Mouse (Mus musculus): ENCODE results near the gene Msi1. TPM values are rescaled to one million over a fixed set of nuclear protein-coding genes. Genes with fewer than 3 reads are reported as not detected.

The Msi1 gene
- polyA plus RNA-seq, 1 experiment = not detected

DNA sequence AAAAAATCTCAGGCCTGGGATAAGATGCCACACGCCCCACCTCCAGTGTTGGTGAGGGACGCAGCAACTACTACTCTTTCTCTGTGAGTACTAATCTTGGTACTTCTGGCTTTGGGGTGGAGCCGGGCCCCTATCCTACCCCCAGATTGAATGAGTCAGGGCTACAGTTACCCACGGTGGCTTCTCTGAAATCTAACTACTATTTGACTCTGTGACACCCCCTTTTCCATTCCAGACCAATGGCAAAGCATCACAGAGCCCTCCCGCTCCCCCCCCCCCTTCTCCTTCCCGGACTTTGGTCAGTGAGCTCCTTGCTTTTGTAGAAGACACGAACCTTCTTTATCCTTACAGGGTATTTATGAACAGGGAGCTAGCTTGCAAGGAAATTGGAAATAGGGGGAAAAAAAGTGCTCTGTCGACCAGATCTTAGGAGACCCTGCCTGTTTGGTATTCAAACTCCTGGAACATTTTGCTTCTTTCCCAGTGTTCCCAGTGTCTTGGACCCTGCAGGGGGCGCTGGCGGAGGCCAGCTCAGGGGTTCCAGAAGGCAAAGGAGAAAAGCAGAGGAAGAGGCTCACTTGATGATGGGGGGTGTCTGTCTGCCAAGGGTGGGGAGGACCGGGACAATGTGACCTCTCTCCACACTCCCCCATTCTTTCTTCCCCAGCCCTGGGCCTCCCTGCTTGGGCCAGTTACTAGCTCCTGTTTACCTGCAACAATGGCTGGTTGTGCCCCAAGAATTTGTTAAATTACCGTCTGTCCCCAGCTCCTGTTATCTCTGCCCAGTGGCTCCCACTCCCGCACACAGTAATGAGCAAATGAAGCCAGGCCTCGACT is 1.9 kb downstream of the Msi1 start:
- peak overlapping the region; percentile 92 for H3K4me3 ChIP-seq (ENCODE audit: insufficient read depth, low read depth, low read length)
- peak overlapping the region; percentile 5; the same call in 1 of the 2 replicates for H3K27ac ChIP-seq (ENCODE audit: insufficient read depth, low read depth, low read length)
- 13% methylated on average over 14 of the region's 14 CpGs for WGBS
- TF ChIP-seq CTCF (IDR thresholded peaks at IDR 0.05; ENCODE audit: insufficient read depth, low read depth, low read length) (peak; percentile 24; the same call in 1 of the 2 replicates), POLR2A (IDR thresholded peaks at IDR 0.05; ENCODE audit: insufficient read depth, low read depth, low read length) (no peak)
- H3K4me1 ChIP-seq (ENCODE audit: control insufficient read depth, insufficient read depth, low read length) = peaks cover 46% of the 10 kb centered on the region

DNA sequence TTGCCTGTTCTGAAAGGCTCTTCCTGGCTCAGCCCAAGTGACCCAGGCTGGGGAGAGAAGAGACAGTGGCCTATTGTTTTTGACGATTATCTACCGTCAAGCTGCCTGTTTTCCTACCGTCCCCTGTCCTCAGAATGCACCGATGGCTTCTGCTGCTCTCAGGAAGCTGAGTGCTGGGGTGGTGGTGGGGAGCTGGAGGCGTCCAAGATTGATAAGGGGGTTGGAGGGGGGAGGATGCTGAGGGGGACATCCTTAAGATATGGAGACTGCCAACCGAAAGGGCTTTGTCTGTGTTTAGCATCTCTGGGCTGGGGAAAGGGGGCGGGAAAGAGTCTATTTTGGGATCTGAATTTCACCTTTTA is 2.5 kb downstream of the Msi1 start:
- Histone ChIP-seq H3K4me3 (ENCODE audit: insufficient read depth, low read depth, low read length) (peak overlapping the region; percentile 13; the same call in 1 of the 2 replicates), H3K27ac (ENCODE audit: insufficient read depth, low read depth, low read length) (peak overlapping the region; percentile 5; the same call in 1 of the 2 replicates), H3K4me1 (ENCODE audit: control insufficient read depth, insufficient read depth, low read length) (peaks cover 48% of the 10 kb centered on the region)
- TF ChIP-seq POLR2A (IDR thresholded peaks at IDR 0.05; ENCODE audit: insufficient read depth, low read depth, low read length) (no peak), CTCF (IDR thresholded peaks at IDR 0.05; ENCODE audit: insufficient read depth, low read depth, low read length) (no peak)
- 9% methylated on average over 7 of the region's 7 CpGs for WGBS

DNA sequence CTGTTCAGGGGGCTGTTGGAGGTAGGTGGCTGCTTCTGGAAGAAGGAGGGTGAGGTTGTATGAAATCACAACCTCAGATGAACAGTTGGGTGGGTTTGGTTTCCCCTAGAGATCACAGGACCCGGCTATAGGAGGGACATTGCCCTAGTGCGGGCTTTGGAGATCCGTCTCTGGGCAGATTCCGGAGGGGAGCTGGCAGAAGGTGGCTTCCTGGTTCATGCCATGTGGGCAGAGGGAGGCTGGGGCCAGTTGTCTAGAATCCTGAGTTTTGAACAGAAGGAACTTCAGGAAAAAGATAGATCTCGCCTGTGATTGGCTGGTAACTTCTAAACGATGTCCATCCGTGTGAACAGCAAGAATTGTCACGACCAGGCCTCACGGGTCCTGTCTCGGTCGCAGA is 3.0 kb downstream of the Msi1 start:
- Histone ChIP-seq H3K4me1 (ENCODE audit: control insufficient read depth, insufficient read depth, low read length) (peaks cover 50% of the 10 kb centered on the region), H3K27ac (ENCODE audit: insufficient read depth, low read depth, low read length) (no peak overlapping the region; the same call in 1 of the 2 replicates), H3K4me3 (ENCODE audit: insufficient read depth, low read depth, low read length) (no peak overlapping the region)
- 72% methylated on average over 11 of the region's 11 CpGs for WGBS
- TF ChIP-seq POLR2A (IDR thresholded peaks at IDR 0.05; ENCODE audit: insufficient read depth, low read depth, low read length) (no peak), CTCF (IDR thresholded peaks at IDR 0.05; ENCODE audit: insufficient read depth, low read depth, low read length) (no peak)

DNA sequence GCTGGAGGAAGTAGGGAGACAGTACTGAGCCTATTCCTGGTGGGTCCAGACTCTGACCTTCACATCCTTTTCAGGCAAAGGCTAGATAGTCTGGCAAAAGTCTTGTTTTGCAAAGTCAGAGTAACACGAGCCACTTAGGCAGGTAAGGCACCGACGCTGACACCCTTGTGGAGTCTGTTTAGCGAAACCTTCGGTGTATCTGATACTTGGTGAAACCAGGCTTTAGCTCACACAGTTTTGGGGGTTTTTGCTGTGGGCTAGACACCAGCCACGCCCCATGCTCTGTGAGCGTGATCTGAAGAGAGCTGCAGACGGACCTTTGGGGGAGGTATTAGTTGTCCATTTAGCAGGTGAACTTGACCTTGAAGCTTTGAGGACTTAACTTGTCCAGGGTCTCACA is 3.8 kb downstream of the Msi1 start:
- H3K27ac ChIP-seq (ENCODE audit: insufficient read depth, low read depth, low read length) = no peak overlapping the region
- 78% methylated on average over 8 of the region's 8 CpGs for WGBS
- H3K4me3 ChIP-seq (ENCODE audit: insufficient read depth, low read depth, low read length) = no peak overlapping the region
- TF ChIP-seq POLR2A (IDR thresholded peaks at IDR 0.05; ENCODE audit: insufficient read depth, low read depth, low read length) (no peak), CTCF (IDR thresholded peaks at IDR 0.05; ENCODE audit: insufficient read depth, low read depth, low read length) (no peak)
- H3K4me1 ChIP-seq (ENCODE audit: control insufficient read depth, insufficient read depth, low read length) = peaks cover 56% of the 10 kb centered on the region

DNA sequence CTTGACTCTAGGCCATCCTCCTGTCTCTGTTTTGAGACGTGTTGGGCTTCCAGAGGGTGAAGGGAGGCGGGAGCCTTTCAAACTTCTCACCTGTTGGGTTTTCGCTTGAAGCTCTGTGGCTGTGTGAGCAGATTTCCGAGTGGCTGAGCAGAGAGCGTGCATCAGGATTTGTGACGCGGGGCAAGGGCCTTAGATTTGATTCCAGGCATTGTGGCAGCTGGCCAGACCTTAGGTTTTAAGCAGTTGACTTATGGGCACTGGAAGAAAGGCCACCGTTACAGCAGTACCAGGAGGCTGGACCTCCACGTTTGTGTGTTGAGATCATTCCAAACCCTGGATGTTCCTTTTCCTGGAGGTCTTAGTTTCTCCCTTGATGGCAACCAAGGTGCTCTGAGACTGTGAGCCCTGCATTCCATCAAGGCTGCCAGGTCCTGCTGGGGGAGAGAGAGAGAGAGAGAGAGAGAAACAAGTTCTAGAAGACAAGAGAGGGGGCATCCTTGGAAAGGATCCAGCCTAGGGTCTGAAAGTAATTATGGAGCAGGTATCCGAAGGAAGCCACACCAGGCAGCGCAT is 5.0 kb downstream of the Msi1 start:
- H3K4me3 ChIP-seq (ENCODE audit: insufficient read depth, low read depth, low read length) = no peak overlapping the region
- H3K27ac ChIP-seq (ENCODE audit: insufficient read depth, low read depth, low read length) = peak overlapping the region; percentile 10
- TF ChIP-seq POLR2A (IDR thresholded peaks at IDR 0.05; ENCODE audit: insufficient read depth, low read depth, low read length) (no peak), CTCF (IDR thresholded peaks at IDR 0.05; ENCODE audit: insufficient read depth, low read depth, low read length) (no peak)
- WGBS = 72% methylated on average over 11 of the region's 11 CpGs
- peaks cover 61% of the 10 kb centered on the region for H3K4me1 ChIP-seq (ENCODE audit: control insufficient read depth, insufficient read depth, low read length)

DNA sequence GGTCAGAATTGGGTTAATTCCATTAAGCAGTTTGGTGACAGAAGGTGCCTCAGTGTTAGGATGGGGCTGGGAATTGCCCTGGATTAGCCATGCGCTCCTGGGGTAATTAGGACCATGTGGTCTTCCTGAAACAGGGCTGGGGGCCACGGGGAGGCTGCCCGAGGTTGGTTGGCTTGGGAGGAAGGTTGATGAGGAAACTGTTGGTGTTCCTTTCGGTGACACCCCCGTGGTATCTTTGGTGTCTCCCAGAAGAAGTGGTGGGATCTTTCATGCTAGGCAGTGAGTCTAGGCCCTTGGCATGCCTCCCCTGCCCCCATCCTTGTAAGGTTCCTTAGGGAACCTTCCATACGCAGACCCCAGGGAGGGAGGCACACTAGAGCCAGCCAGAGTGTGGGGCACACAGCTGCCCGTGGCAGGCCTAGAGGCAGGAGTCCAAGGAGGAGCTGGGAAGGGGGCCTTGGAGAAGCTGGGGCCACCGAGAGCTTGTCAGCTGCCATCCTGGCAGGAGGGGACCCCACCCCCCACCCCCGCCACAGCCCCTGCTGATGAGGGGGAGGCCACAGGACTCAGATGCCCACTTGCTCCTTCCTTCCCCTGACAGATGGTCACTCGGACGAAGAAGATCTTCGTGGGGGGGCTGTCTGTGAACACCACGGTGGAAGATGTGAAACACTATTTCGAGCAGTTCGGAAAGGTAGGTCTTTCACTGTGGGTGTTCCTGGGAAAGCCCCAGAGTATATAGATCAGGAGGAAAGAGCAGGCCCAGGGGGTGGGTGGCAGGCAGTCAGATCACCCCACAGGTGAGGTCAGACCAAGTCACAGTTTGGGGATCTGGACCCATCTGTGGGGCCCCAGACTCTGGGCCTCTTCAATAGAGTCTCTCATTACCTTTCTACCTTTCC is 5.7 kb downstream of the Msi1 start:
- TF ChIP-seq CTCF (IDR thresholded peaks at IDR 0.05; ENCODE audit: insufficient read depth, low read depth, low read length) (no peak), POLR2A (IDR thresholded peaks at IDR 0.05; ENCODE audit: insufficient read depth, low read depth, low read length) (no peak)
- Histone ChIP-seq H3K4me1 (ENCODE audit: control insufficient read depth, insufficient read depth, low read length) (peaks cover 61% of the 10 kb centered on the region), H3K27ac (ENCODE audit: insufficient read depth, low read depth, low read length) (peak overlapping the region; percentile 99), H3K4me3 (ENCODE audit: insufficient read depth, low read depth, low read length) (no peak overlapping the region)
- WGBS = 43% methylated on average over 15 of the region's 15 CpGs

DNA sequence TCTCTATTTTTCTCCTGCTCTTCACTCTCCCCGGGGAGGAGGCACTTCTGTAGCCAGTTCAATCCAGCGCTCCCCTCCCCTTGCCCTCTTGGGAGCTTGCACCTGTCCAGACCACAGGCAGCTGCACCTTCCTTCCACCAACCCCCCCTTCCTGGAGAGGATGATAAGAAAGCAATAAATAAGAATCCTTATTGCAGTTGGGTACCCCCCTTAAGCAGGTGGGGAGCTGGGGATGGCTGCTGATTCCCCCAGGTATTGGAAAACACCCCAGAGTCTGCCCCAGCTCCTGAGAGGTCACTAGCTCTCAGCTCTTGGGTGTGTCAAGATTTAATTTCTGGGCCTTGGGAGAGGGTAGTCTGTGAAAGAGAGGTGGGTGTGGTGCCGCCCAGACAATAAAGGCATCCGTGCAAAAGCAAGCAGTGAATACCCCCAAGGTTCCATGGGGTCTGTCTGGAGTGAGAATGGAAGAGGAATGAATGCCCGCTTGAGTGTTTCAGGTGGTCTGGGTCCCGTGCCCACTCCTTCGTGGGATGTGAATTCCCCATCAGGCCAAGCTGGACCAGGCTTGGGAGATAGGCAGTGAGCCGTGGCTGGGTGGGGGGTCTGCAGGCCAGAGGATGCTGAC is 6.5 kb downstream of the Msi1 start:
- Histone ChIP-seq H3K27ac (ENCODE audit: insufficient read depth, low read depth, low read length) (peak overlapping the region; percentile 99), H3K4me3 (ENCODE audit: insufficient read depth, low read depth, low read length) (peak overlapping the region; percentile 46), H3K4me1 (ENCODE audit: control insufficient read depth, insufficient read depth, low read length) (peaks cover 55% of the 10 kb centered on the region)
- WGBS = 13% methylated on average over 8 of the region's 8 CpGs
- TF ChIP-seq POLR2A (IDR thresholded peaks at IDR 0.05; ENCODE audit: insufficient read depth, low read depth, low read length) (no peak), CTCF (IDR thresholded peaks at IDR 0.05; ENCODE audit: insufficient read depth, low read depth, low read length) (no peak)

DNA sequence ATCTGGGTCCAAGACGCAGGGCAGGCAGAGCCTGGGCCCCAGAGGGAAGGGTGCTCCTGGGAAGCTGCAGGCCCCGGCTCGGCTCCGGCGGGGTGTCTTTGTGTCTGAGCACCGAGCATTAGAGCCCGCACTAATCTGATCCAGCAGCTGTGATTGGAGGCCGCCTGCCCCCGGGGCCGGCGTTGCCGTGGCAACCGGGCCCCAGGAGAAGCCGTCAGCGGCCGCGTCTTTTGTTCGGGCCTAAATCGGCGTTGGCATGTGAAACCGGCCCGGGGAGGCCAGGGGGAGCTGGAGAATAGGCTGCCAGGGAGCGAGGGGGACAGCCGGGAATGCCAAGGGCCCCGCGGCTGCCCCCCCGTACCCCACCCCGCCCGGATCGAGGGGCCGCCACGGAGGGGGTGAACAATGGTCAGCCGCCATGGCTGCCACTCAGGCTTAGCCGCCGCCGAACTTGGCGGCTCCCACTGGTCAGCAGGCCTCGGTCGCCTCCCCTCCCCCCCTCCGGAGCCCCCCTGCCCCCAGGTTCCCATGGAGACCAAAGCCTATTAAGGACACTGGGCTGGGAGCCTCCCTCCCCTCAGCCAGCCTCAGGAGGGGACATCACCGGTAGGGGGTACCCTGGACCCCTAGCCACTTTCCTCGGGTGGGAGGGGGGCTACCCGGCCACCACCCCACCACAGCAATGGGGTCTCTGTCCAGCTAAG is 7.2 kb downstream of the Msi1 start:
- WGBS = under 1% methylated on average over 40 of the region's 43 CpGs
- Histone ChIP-seq H3K4me3 (ENCODE audit: insufficient read depth, low read depth, low read length) (peak overlapping the region; percentile 46), H3K4me1 (ENCODE audit: control insufficient read depth, insufficient read depth, low read length) (peaks cover 50% of the 10 kb centered on the region), H3K27ac (ENCODE audit: insufficient read depth, low read depth, low read length) (peak overlapping the region; percentile 99)
- TF ChIP-seq POLR2A (IDR thresholded peaks at IDR 0.05; ENCODE audit: insufficient read depth, low read depth, low read length) = peak; percentile 90; the same call in 1 of the 2 replicates
- no peak; the same call in 1 of the 2 replicates for TF ChIP-seq CTCF (IDR thresholded peaks at IDR 0.05; ENCODE audit: insufficient read depth, low read depth, low read length)

All from olfactory bulb, adult 2 months (tissue).